Mouse (Mus musculus) limb, embryonic 14.5 days (tissue): ENCODE results near the gene Prdm16. TPM values are rescaled to one million over a fixed set of nuclear protein-coding genes. Genes with fewer than 3 reads are reported as not detected.

ENCODE experiments used
- ATAC-seq: fragments of 200-750 bp; cut with Nextera tagmentation; 2 replicates; pipeline ENCODE4 v1.8.0; 2017; ENCODE audit warnings: low read depth, moderate number of reproducible peaks, moderate TSS enrichment; ENCODE audit not compliant: low FRiP score
- DNase-seq: peaks from one replicate; pipeline ENCODE4 v3.0.0-alpha.2; 2015; ENCODE audit warnings: low spot score
- H3K27ac ChIP-seq: fragments of 300-500 bp; sonication (generic); replicated peaks from 2 replicates; pipeline ENCODE4 v1.5.1; 2014; ENCODE audit warnings: low read depth, mild to moderate bottlenecking, low read length, moderate library complexity, mixed read lengths
- H3K27me3 ChIP-seq: fragments of 300-500 bp; sonication (generic); 2 replicates; pipeline ENCODE4 v1.6.1; 2014; ENCODE audit warnings: low read length, mixed read lengths; ENCODE audit not compliant: control insufficient read depth, insufficient read depth
- H3K36me3 ChIP-seq: fragments of 300-500 bp; sonication (generic); 2 replicates; pipeline ENCODE4 v1.6.1; 2014; ENCODE audit warnings: mild to moderate bottlenecking, low read length, moderate library complexity, mixed read lengths; ENCODE audit not compliant: control insufficient read depth, insufficient read depth
- H3K4me1 ChIP-seq: fragments of 300-500 bp; sonication (generic); 2 replicates; pipeline ENCODE4 v1.6.1; 2014; ENCODE audit warnings: antibody characterized with exemption, low read length, mixed read lengths; ENCODE audit not compliant: control insufficient read depth, insufficient read depth
- H3K4me2 ChIP-seq: fragments of 300-500 bp; sonication (generic); replicated peaks from 2 replicates; pipeline ENCODE4 v1.6.1; 2014; ENCODE audit warnings: low read depth, mild to moderate bottlenecking, low read length, moderate library complexity; ENCODE audit not compliant: severe bottlenecking
- H3K4me3 ChIP-seq: fragments of 300-500 bp; sonication (generic); replicated peaks from 2 replicates; pipeline ENCODE4 v1.5.1; 2014; ENCODE audit warnings: low read length
- H3K9ac ChIP-seq: fragments of 300-500 bp; sonication (generic); 2 replicates; pipeline ENCODE4 v1.6.1; 2014; ENCODE audit warnings: mild to moderate bottlenecking, low read depth, low read length, moderate library complexity; ENCODE audit not compliant: severe bottlenecking
- H3K9me3 ChIP-seq: fragments of 300-500 bp; sonication (generic); 2 replicates; pipeline ENCODE4 v1.6.1; 2016; ENCODE audit warnings: low read length; ENCODE audit not compliant: control insufficient read depth
- POLR2A ChIP-seq: fragments of 200-500 bp; IDR thresholded peaks from 2 replicates; pipeline ENCODE4 v1.8.0; 2012; ENCODE audit warnings: inconsistent platforms, mild to moderate bottlenecking, moderate library complexity, borderline replicate concordance; ENCODE audit not compliant: insufficient read depth, insufficient read length; ENCODE audit errors: extremely low read depth
- WGBS: fragments of 180-500 bp; shearing (Covaris S2); extraction: QIAGEN DNeasy Blood & Tissue Kit; methylation state at CpG from one replicate; pipeline ENCODE4 v1.1.7; 2014; 5-methylcytosine and 5-hydroxymethylcytosine counted together
- polyA plus RNA-seq, 2 experiments: library from polyadenylated mRNA; depleted of rRNA in 1 of 2; stranded (reverse) in 1 of 2; unstranded in 1 of 2; fragments of >200 nt; fragmentation: Nextera tagmentation in 1 of 2; extraction: Ambion mirVana in 1 of 2; gene quantifications; 2 replicates each; pipeline versions ENCODE4 v1.2.1 to v1.2.3; 2012 to 2014

Prdm16 gene
- polyA plus RNA-seq, 2 experiments, result 11.7 to 25.6 TPM

DNA sequence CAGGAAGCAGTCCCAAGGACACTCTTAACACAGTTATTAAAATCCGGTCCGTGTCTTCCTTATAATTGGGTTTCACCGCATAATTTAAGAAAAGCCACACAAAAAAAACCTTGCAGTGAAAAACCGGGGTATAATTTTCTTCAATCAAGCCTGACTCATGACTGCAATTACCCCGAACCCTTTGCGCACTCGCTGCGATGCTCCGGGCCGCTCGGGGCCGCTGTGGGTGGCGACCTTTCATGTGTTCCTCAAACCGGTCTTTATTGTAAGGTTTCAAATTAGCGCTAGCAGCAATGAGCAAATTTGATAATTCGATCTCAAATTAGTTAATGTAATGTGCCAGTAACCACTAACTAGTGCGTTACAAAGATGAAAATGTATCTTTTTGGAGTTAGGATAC is 215.9 kb downstream of the Prdm16 start:
- DNase-seq, result no peak
- Histone ChIP-seq H3K9me3 (0 out of 2 replicates have a peak, but pooled peaks cover 3% of the 10 kb centered on the region), H3K4me2 (no peak overlapping the region), H3K27ac (no peak overlapping the region), H3K36me3 (peaks cover 3% of the 10 kb centered on the region; the same call in 1 of the 2 replicates), H3K27me3 (peaks cover 4% of the 10 kb centered on the region; the same call in 1 of the 2 replicates), H3K4me3 (no peak overlapping the region), H3K9ac (no peak overlapping the region), H3K4me1 (peaks cover 41% of the 10 kb centered on the region)
- TF ChIP-seq POLR2A, result no peak
- no peak for ATAC-seq
- WGBS, result 73% methylated on average over 17 of the region's 17 CpGs

DNA sequence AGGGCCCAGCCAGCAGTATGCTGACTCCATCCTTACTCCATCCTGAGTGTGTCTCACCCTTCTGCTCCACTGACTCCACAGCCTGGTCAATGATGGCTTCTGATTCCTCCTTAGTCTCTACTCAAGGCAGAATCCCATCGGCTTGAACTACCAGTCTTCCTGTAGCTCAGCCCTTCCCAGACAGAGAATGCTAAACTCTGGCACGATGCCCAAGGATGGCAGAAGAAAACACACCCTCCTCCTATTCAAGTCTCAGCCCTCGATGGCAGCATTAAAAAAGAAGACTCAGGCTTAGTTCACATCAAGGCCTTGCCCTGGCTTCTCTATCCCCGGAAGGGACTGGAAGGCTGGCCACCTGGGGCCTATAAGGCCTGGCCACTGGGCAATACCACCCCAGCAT is 216.9 kb downstream of the Prdm16 start:
- Histone ChIP-seq H3K9ac (no peak overlapping the region), H3K27me3 (peaks cover 4% of the 10 kb centered on the region; the same call in 1 of the 2 replicates), H3K4me2 (no peak overlapping the region), H3K4me3 (no peak overlapping the region), H3K9me3 (0 out of 2 replicates have a peak, but pooled peaks cover 3% of the 10 kb centered on the region), H3K27ac (no peak overlapping the region), H3K36me3 (peaks cover 3% of the 10 kb centered on the region; the same call in 1 of the 2 replicates), H3K4me1 (peaks cover 41% of the 10 kb centered on the region)
- TF ChIP-seq POLR2A, result no peak
- DNase-seq (no peak), ATAC-seq (no peak)
- 79% methylated on average over 4 of the region's 4 CpGs for WGBS

DNA sequence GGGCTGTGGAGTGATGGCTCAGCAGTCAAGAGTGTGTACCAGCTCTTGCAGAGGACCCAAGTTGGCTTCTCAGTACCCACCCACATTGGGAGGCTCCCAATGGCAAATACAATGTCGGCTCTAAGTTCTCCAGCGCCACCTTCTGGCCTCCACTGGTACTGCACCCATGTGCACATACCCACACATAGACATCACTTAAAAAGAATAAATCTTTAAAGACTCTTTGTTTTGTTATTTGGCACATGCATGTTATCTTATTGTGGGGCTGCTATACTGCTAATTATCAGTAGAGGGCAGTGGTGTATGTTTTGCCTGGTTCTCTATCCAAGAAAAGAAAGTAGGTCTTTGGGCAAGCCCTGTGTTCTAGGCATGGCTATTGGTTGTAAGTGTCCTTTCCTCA is 217.7 kb downstream of the Prdm16 start:
- ATAC-seq (no peak), DNase-seq (no peak)
- Histone ChIP-seq H3K4me2 (no peak overlapping the region), H3K9me3 (0 out of 2 replicates have a peak, but pooled peaks cover 3% of the 10 kb centered on the region), H3K4me3 (no peak overlapping the region), H3K36me3 (peaks cover 3% of the 10 kb centered on the region; the same call in 1 of the 2 replicates), H3K27me3 (peaks cover 4% of the 10 kb centered on the region; the same call in 1 of the 2 replicates), H3K27ac (no peak overlapping the region), H3K9ac (no peak overlapping the region), H3K4me1 (peaks cover 41% of the 10 kb centered on the region)
- WGBS, result 34% methylated on average over 2 of the region's 2 CpGs
- TF ChIP-seq POLR2A, result no peak

DNA sequence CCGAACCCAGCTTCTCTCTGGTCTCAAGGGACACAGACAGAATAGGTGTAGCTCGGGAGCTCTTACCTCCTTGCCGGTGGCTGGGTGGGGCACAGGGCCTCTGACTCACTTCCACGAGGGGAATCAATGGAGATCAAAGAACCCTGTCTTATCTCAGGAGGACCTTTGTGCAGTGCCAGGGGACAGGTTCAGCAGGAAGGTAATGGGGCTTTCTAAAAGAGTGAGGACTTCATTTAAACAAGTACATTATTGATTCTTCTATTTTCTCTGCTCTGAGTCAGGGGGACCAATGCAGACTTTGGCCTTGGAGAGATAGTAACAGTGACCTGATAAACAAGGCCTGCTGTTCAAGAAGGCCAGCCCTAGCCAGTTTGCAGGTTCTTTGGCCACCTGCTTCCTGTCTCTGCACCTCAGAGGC is 218.3 kb downstream of the Prdm16 start:
- no peak overlapping the region for H3K27ac ChIP-seq
- 77% methylated on average over 4 of the region's 4 CpGs for WGBS

DNA sequence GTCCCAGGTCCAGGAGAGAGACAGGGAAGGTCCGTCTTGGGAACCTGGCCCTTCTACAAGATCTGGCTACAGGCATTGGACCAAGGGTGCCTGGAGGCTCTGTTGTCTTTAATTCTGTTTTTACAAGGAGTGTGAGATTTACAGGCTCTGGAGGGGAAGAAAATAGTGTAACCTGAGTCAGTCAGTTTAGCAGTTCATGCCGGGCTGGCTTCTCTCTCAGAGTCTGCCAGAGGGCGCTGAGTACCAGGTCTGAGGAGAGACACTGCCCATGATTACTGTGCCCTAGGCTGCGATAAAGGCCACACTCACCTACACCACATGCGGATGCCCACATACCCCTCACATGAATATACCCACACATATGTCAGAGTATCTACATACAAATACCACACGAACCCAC is 219.9 kb downstream of the Prdm16 start:
- Histone ChIP-seq H3K36me3 (peaks cover 3% of the 10 kb centered on the region; the same call in 1 of the 2 replicates), H3K9me3 (0 out of 2 replicates have a peak, but pooled peaks cover 3% of the 10 kb centered on the region), H3K27ac (no peak overlapping the region), H3K4me1 (peaks cover 28% of the 10 kb centered on the region), H3K4me3 (no peak overlapping the region), H3K4me2 (no peak overlapping the region), H3K9ac (no peak overlapping the region), H3K27me3 (no peaks in the 10 kb centered on the region; the same call in 1 of the 2 replicates)
- TF ChIP-seq POLR2A, result no peak
- ATAC-seq, result no peak
- DNase-seq, result no peak
- 30% methylated on average over 6 of the region's 6 CpGs for WGBS

More for the DNA sequence above, 218.3 kb downstream of the Prdm16 start:
- ATAC-seq (no peak), DNase-seq (no peak)
- no peak for TF ChIP-seq POLR2A
- no peak overlapping the region for H3K9ac ChIP-seq
- no peak overlapping the region for H3K4me3 ChIP-seq
- 0 out of 2 replicates have a peak, but pooled peaks cover 3% of the 10 kb centered on the region for H3K9me3 ChIP-seq
- peaks cover 4% of the 10 kb centered on the region; the same call in 1 of the 2 replicates for H3K27me3 ChIP-seq
- H3K4me1 ChIP-seq, result peaks cover 37% of the 10 kb centered on the region
- H3K4me2 ChIP-seq, result no peak overlapping the region
- peaks cover 3% of the 10 kb centered on the region; the same call in 1 of the 2 replicates for H3K36me3 ChIP-seq

DNA sequence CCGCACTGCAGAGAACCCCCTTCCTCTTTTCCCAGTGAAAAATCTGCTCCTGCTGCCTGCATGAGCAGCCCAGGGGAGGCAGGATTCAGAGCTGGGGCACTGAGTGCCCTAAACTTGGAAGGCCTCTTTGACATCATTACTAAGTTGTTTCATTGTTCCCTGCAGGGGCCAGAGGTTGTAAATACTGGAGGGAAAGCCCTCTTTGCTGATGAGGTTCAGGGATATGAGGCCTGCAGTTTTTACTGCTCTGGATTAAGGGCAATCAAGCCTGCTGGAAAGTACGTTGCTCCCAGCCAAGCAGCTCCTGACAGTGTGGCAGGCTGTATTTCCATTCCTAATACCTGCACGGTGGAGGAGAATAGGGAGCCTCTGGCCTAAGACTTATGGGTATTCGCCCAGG is 221.8 kb downstream of the Prdm16 start:
- DNase-seq (peak; percentile 38), ATAC-seq (0 out of 2 replicates have a peak, but pooled peaks have one; percentile 24)
- Histone ChIP-seq H3K4me2 (no peak overlapping the region), H3K27ac (0 out of 2 replicates have a peak overlapping the region, but pooled peaks have one; percentile 8), H3K4me3 (no peak overlapping the region), H3K9ac (no peak overlapping the region), H3K27me3 (no peaks in the 10 kb centered on the region; the same call in 1 of the 2 replicates), H3K36me3 (peaks cover 3% of the 10 kb centered on the region; the same call in 1 of the 2 replicates), H3K9me3 (0 out of 2 replicates have a peak, but pooled peaks cover 3% of the 10 kb centered on the region), H3K4me1 (peaks cover 34% of the 10 kb centered on the region)
- no peak for TF ChIP-seq POLR2A
- WGBS, result 30% methylated on average over 4 of the region's 4 CpGs
